Mouse (Mus musculus) layer of hippocampus, postnatal 25 days (tissue): ENCODE measurements around the gene Fbxw13. TPM values are rescaled to one million over a fixed set of nuclear protein-coding genes. Genes with fewer than 3 reads are reported as not detected.
"Not testable (repeated sequence)": the region's sequence is repeated elsewhere in the genome, so short reads cannot be mapped to it uniquely, and the experiment has no call there.

Source experiments
- DNase-seq, 2 experiments: peaks; one replicate each; pipeline ENCODE4 v3.0.0; 2022; ENCODE audit warnings: mixed read lengths in 2 of 2, low spot score in 1 of 2; ENCODE audit errors: extremely low spot score in 1 of 2
- total RNA-seq, 2 experiments: library from RNA; stranded (reverse); gene quantifications; 2 replicates each; pipeline ENCODE4 v1.2.3; 2021

Fbxw13 gene
- total RNA-seq = not detected

DNA sequence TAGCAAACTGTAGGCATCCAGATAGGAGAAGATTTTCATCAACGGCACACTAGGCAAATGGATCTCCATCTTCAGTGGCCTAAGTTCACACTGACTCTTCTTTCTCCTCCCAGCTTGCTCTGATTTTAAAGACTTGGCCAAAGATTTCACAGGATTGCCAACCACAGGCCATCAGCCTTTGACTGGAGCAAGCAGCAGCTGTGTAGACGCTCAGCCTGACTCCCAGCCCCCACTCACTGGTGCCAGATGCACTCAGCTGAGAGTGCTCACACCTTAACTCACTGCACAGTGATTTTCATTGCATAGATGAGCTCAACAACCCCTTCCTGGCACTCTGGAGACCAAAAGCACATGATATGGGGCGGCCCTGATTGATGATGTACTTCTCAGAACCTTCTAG lies at the start of gene Fbxw13:
Gene Fbxw13 (minus strand): TSS at position 101 of the 400 bp plus-strand sequence.
- not testable (repeated sequence) for DNase-seq

DNA sequence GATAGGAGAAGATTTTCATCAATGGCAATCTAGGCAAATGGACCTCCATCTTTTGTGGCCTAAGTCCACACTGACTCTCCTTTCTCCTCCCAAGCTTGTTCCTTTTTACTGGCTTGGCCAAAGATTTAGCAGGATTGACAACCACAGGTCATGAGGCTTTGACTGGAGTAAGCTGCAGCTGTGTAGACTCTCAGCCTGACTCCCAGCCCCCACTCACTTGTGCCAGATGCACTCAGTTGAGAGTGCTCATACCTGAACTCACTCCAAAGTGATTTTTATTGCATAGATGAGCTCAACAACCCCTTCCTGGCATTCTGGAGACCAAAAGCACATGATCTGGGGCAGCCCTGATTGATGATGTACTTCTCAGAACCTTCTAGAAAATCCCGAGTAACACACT lies 38.9 kb upstream of the Fbxw13 start, which contains the start of gene Fbxw20:
Gene Fbxw20 (minus strand): TSS at position 101 of the 400 bp plus-strand sequence.
- no peak for DNase-seq

- no peak for DNase-seq
Measured at GRCm38 (mm10) chr9:109218449-109218848, 22.7 kb upstream of the Fbxw13 start.

- DNase-seq = not testable (repeated sequence)
Measured at GRCm38 (mm10) chr9:109201347-109201746, 5.6 kb upstream of the Fbxw13 start.

GRCm38 (mm10) chr9:109200349-109200748 lies 4.6 kb upstream of the Fbxw13 start:
- no peak for DNase-seq

DNA sequence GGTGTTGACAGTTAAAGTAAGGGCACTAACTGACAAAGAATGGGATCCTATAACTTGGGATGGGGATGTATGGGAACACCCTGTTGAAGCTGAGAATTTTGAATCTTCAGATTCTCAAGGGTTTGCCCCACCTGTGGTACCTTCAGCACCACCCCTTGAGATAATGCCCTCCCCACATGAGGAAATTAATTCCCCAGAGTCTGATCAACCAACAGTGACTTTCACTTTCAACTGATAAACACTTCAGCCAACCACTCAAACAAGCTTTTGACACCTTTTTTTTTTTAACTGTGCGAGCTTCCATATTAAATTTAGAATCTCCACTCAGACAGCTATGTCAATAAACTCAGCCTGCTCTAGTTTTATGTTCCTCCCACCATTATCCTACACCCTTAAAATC lies 3.6 kb upstream of the Fbxw13 start:
- DNase-seq = no peak

- no peak for DNase-seq
Measured at GRCm38 (mm10) chr9:109177208-109177607, 18.6 kb downstream of the Fbxw13 start.

GRCm38 (mm10) chr9:109176301-109176700 lies 19.5 kb downstream of the Fbxw13 start:
- no peak for DNase-seq

GRCm38 (mm10) chr9:109167316-109167715 lies 28.5 kb downstream of the Fbxw13 start:
- DNase-seq = no peak

GRCm38 (mm10) chr9:109161941-109162340 lies 33.8 kb downstream of the Fbxw13 start, which contains the start of gene Fbxw21:
Gene Fbxw21, minus strand, starts transcription at chr9:109162041.
- DNase-seq = no peak

GRCm38 (mm10) chr9:109140414-109140813 lies 55.4 kb downstream of the Fbxw13 start:
- not testable (repeated sequence) for DNase-seq

- no peak for DNase-seq
Measured at GRCm38 (mm10) chr9:109130076-109130475, 65.7 kb downstream of the Fbxw13 start.

Other genes with a start within 250 kb of the Fbxw13 start
- gene Col7a1, start 242.4 kb downstream of the Fbxw13 start, total RNA-seq = 1 to 10 TPM; 2.0 to 3.0 TPM
- gene Ucn2, start 210.0 kb downstream of the Fbxw13 start, total RNA-seq = not detected
- gene Pfkfb4, start 204.2 kb downstream of the Fbxw13 start, total RNA-seq = 10 to 100 TPM in 1 of 2 experiments, 1 to 10 TPM in 1; 10.0 to 10.9 TPM
- 10 to 100 TPM; 49.3 to 52.1 TPM for gene Shisa5, start 157.4 kb downstream of the Fbxw13 start, total RNA-seq
- 10 to 100 TPM; 13.1 to 14.2 TPM for gene Trex1, start 136.2 kb downstream of the Fbxw13 start, total RNA-seq
- 10 to 100 TPM; 21.7 to 25.7 TPM for gene Atrip, start 121.9 kb downstream of the Fbxw13 start, total RNA-seq
- gene Ccdc51, start 113.5 kb downstream of the Fbxw13 start, total RNA-seq = 1 to 10 TPM; 8.1 to 8.4 TPM
- gene Tma7, start 113.4 kb downstream of the Fbxw13 start, total RNA-seq = 100 to 1,000 TPM; 311 to 321 TPM
- gene Plxnb1, start 100.6 kb downstream of the Fbxw13 start, total RNA-seq = 10 to 100 TPM; 83.2 to 98.9 TPM
- not detected for gene Fbxw21, start 33.9 kb downstream of the Fbxw13 start, total RNA-seq
- not detected for gene Fbxw20, start 38.8 kb upstream of the Fbxw13 start, total RNA-seq
- gene Fbxw14, start 91.7 kb upstream of the Fbxw13 start, total RNA-seq = not detected
- gene Fbxw28, start 143.7 kb upstream of the Fbxw13 start, total RNA-seq = not detected
- gene Fbxw22, start 208.3 kb upstream of the Fbxw13 start, total RNA-seq = not detected